In genomic region chr3:96593790-96594560, GRCm38 (mm10) we compare ENCODE assay signal across 7 mouse cellular contexts. TPM values are rescaled to one million over a fixed set of nuclear protein-coding genes. Genes with fewer than 3 reads are reported as not detected.
DNase-seq lines count a peak whose midpoint lies in the region; ATAC-seq and TF ChIP-seq lines count a peak whose summit lies in the region.

Polr3gl (minus strand) TSS chr3:96594181.

- 0 out of 2 replicates have a peak, but pooled peaks have one; percentile 22 for TF ChIP-seq CTCF in small intestine, adult 2 months (IDR thresholded peaks at IDR 0.05; ENCODE audit: extremely low read depth, insufficient read length, insufficient replicate concordance, low read depth, low read length)

- peaks cover 15% of the 10 kb centered on the region for H3K27me3 ChIP-seq in intestine, embryonic 16.5 days (replicated peaks; ENCODE audit: control insufficient read depth, insufficient read depth, low read length)
- H3K27me3 ChIP-seq in midbrain, embryonic 12.5 days = peaks cover 29% of the 10 kb centered on the region
- H3K27me3 ChIP-seq in small intestine, adult 2 months (ENCODE audit: control insufficient read depth, insufficient read depth, low read length) = peaks cover 30% of the 10 kb centered on the region

- peak within 1 kb of the TSS; percentile 72 for H3K4me3 ChIP-seq in intestine, embryonic 16.5 days (ENCODE audit: low read length)
- H3K4me3 ChIP-seq in midbrain, embryonic 12.5 days = peak within 1 kb of the TSS; percentile 68
- H3K4me3 ChIP-seq in small intestine, adult 2 months (ENCODE audit: low read depth, low read length) = peak within 1 kb of the TSS; percentile 97

- H3K36me3 ChIP-seq in intestine, embryonic 16.5 days (ENCODE audit: control insufficient read depth, insufficient read depth, low read length) = no peaks in the 10 kb centered on the region
- H3K36me3 ChIP-seq in midbrain, embryonic 12.5 days = no peaks in the 10 kb centered on the region
- H3K36me3 ChIP-seq in small intestine, adult 2 months (ENCODE audit: control insufficient read depth, insufficient read depth, low read length) = no peaks in the 10 kb centered on the region; the same call in 1 of the 2 replicates

- H3K9ac ChIP-seq in intestine, embryonic 16.5 days (ENCODE audit: low read depth, low read length) = peak within 1 kb of the TSS; percentile 80
- peak within 1 kb of the TSS; percentile 75 for H3K9ac ChIP-seq in midbrain, embryonic 12.5 days (replicated peaks)

- intact Hi-C loops in left cerebral cortex, postnatal 4 days (cut with DNase I) = no loop called here

- TF ChIP-seq POLR2A in small intestine, adult 2 months (IDR thresholded peaks at IDR 0.05; ENCODE audit: low read depth, low read length) = peak; percentile 44

- H3K27ac ChIP-seq in intestine, embryonic 16.5 days (ENCODE audit: low read length) = peak within 1 kb of the TSS; percentile 87
- H3K27ac ChIP-seq in midbrain, embryonic 12.5 days (replicated peaks) = peak within 1 kb of the TSS; percentile 82
- H3K27ac ChIP-seq in small intestine, adult 2 months (ENCODE audit: insufficient read depth, low read depth, low read length) = peak within 1 kb of the TSS; percentile 88

- peak; percentile 97 for DNase-seq in adrenal gland, adult 2 months
- peak; percentile 83 for DNase-seq in embryo, embryonic 11.5 days (ENCODE audit: low read depth, low spot score)
- peak; percentile 80 to 93 for DNase-seq in gastrocnemius, postnatal 4 days (ENCODE audit: low spot score in 2 of 2)
- peak; percentile 95 for DNase-seq in left cerebral cortex, postnatal 4 days

- H3K4me2 ChIP-seq in intestine, embryonic 16.5 days (ENCODE audit: low read depth, low read length) = peak within 1 kb of the TSS; percentile 76
- H3K4me2 ChIP-seq in midbrain, embryonic 12.5 days (replicated peaks) = peak within 1 kb of the TSS; percentile 84

- H3K9me3 ChIP-seq in intestine, embryonic 16.5 days (ENCODE audit: control insufficient read depth, low read length) = no peaks in the 10 kb centered on the region
- H3K9me3 ChIP-seq in midbrain, embryonic 12.5 days = no peaks in the 10 kb centered on the region

- H3K4me1 ChIP-seq in intestine, embryonic 16.5 days (ENCODE audit: control insufficient read depth, insufficient read depth, low read length) = peaks cover 24% of the 10 kb centered on the region
- peaks cover 48% of the 10 kb centered on the region for H3K4me1 ChIP-seq in midbrain, embryonic 12.5 days
- peaks cover 11% of the 10 kb centered on the region; the same call in 1 of the 2 replicates for H3K4me1 ChIP-seq in small intestine, adult 2 months (ENCODE audit: control insufficient read depth, insufficient read depth, insufficient read length, low read length)

- peak; percentile 93 for ATAC-seq in intestine, embryonic 16.5 days
- ATAC-seq in midbrain, embryonic 12.5 days (ENCODE audit: low FRiP score, low read depth) = peak; percentile 84

- WGBS in intestine, embryonic 16.5 days = under 1% methylated on average over 36 of the region's 38 CpGs
- under 1% methylated on average over 36 of the region's 38 CpGs for WGBS in midbrain, embryonic 12.5 days
- WGBS in small intestine, adult 2 months = 2% methylated on average over 38 of the region's 38 CpGs

RNA-seq across cellular contexts. Expression of gene Polr3gl, which starts in this region (rescaled TPM):
- 10 to 100 TPM; 32.5 to 38.5 TPM for total RNA-seq in adrenal gland, adult 2 months (2021)
- 19.9 and 21.4 TPM in 2 replicates for polyA plus RNA-seq in adrenal gland, adult 2 months (2012; rRNA removed)
- total RNA-seq in gastrocnemius, postnatal 4 days (2021) = 10 to 100 TPM; 32.4 to 34.2 TPM
- 23.1 and 24.4 TPM in 2 replicates for polyA plus RNA-seq in intestine, embryonic 16.5 days (2015; fragmentation: Nextera tagmentation; extraction: Ambion mirVana)
- total RNA-seq in left cerebral cortex, postnatal 4 days (2021) = 10 to 100 TPM; 28.0 to 28.1 TPM
- polyA plus RNA-seq in midbrain, embryonic 12.5 days (2016; fragmentation: Nextera tagmentation; extraction: Ambion mirVana) = 35.8 and 44.3 TPM in 2 replicates
- polyA plus RNA-seq in small intestine, adult 2 months (2012; rRNA removed) = 3.4 and 7.9 TPM in 2 replicates

Comparison
In these comparisons a context has a peak if more than half of its experiments do, and no peak if none do; other contexts are left out.
1. Peak in every context shown above with its lines: DNase-seq, ATAC-seq, H3K4me3 ChIP-seq and H3K27ac ChIP-seq.